ENCODE assay signal across 20 mouse cellular contexts in the genomic region with DNA sequence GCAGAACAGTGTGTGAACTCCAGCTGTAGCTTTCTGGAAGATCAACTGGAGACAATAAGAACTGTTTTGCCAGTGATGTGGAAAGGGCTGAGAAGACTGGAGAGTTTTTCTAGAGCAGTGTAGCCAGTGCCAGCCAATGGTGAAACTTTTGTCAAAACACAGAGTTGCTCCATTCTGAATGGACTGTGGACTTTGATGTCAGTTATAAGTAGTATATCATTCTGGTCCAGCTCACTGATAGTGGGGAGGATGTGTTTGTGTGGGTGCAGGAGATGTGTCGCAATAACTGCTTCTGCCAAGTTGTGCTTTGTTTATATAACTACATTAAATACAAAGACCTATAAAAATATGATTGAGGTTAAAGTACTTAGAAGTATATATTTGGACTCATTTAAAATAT. TPM values are rescaled to one million over a fixed set of nuclear protein-coding genes. Genes with fewer than 3 reads are reported as not detected.
DNase-seq lines count a peak whose midpoint lies in the region; ATAC-seq lines count a peak whose summit lies in the region.
"Had no signal": no experiment of that assay in that cellular context is flagged by ENCODE, and none has a peak within 500 bp of the region (broad histone marks: within the 10 kb centered on the region; RNA-seq: fewer than 3 reads in every experiment).

No protein-coding gene starts in this region.

- H3K27ac ChIP-seq in intestine, embryonic 15.5 days, result no peak overlapping the region
- H3K27ac ChIP-seq: embryonic facial prominence, embryonic 10.5 days; limb, embryonic 15.5 days had no signal

- no peaks in the 10 kb centered on the region for H3K36me3 ChIP-seq in intestine, embryonic 15.5 days
- H3K36me3 ChIP-seq: embryonic facial prominence, embryonic 10.5 days; limb, embryonic 15.5 days had no signal

- no peak overlapping the region for H3K4me2 ChIP-seq in intestine, embryonic 15.5 days (replicated peaks)
- H3K4me2 ChIP-seq: heart, embryonic 11.5 days; limb, embryonic 15.5 days; midbrain, embryonic 11.5 days had no signal

- no peaks in the 10 kb centered on the region for H3K27me3 ChIP-seq in intestine, embryonic 15.5 days (replicated peaks)
- H3K27me3 ChIP-seq: CH12.LX; limb, embryonic 15.5 days; Patski had no signal

- 53% methylated on average over 1 of the region's 1 CpGs for WGBS in intestine, embryonic 15.5 days

- H3K9ac ChIP-seq in intestine, embryonic 15.5 days, result no peak overlapping the region
- H3K9ac ChIP-seq: limb, embryonic 15.5 days had no signal

- no peak overlapping the region for H3K4me3 ChIP-seq in intestine, embryonic 15.5 days (replicated peaks)
- H3K4me3 ChIP-seq: embryonic facial prominence, embryonic 10.5 days; limb, embryonic 15.5 days had no signal

- peak; percentile 51; the same call in 1 of the 2 replicates for ATAC-seq in intestine, embryonic 15.5 days
- ATAC-seq: forebrain, embryonic 14.5 days; hindbrain, embryonic 16.5 days; Patski had no signal

- H3K9me3 ChIP-seq in intestine, embryonic 15.5 days, result no peaks in the 10 kb centered on the region
- H3K9me3 ChIP-seq: embryonic facial prominence, embryonic 10.5 days; limb, embryonic 15.5 days had no signal

- peak; percentile 5 for DNase-seq in ovary, adult 18-20 months (ENCODE audit: low spot score)
- no peak for DNase-seq in ovary, postnatal 14 days (ENCODE audit: low spot score)
- DNase-seq in NIH3T3 (ENCODE audit: low read depth), result peak; percentile 58
- DNase-seq in cerebellum, postnatal 25 days, result no peak
- no peak for DNase-seq in testis, postnatal 14 days (ENCODE audit: low spot score)
- no peak for DNase-seq in embryo, embryonic 11 days
- DNase-seq: cerebellum, adult 9-10 months; gastrocnemius, postnatal 36 days; kidney, adult 8-10 months; kidney, postnatal 4 days; lung, postnatal 4 days had no signal

- 0 out of 2 replicates have a peak, but pooled peaks cover 2% of the 10 kb centered on the region for H3K4me1 ChIP-seq in intestine, embryonic 15.5 days (replicated peaks)
- H3K4me1 ChIP-seq: embryonic facial prominence, embryonic 10.5 days; limb, embryonic 15.5 days had no signal

RNA-seq across cellular contexts. Expression of a gene that starts 45.5 kb away (rescaled TPM):
- polyA plus RNA-seq in intestine, embryonic 15.5 days (2015; fragmentation: Nextera tagmentation; extraction: Ambion mirVana), result 10.4 and 14.0 TPM in 2 replicates

Comparison
In these comparisons a context has a peak if more than half of its experiments do, and no peak if none do; other contexts are left out.
1. DNase-seq: peak in ovary, adult 18-20 months (single experiment) and NIH3T3 (single experiment); none in ovary, postnatal 14 days (single experiment), cerebellum, postnatal 25 days (0 of 2), testis, postnatal 14 days (single experiment) and embryo, embryonic 11 days (single experiment).